Mouse (Mus musculus): Measurements from ENCODE around the gene Plekhg1. TPM values are rescaled to one million over a fixed set of nuclear protein-coding genes. Genes with fewer than 3 reads are reported as not detected.

Gene Plekhg1
- polyA plus RNA-seq, 1 experiment = 8.7 TPM

DNA sequence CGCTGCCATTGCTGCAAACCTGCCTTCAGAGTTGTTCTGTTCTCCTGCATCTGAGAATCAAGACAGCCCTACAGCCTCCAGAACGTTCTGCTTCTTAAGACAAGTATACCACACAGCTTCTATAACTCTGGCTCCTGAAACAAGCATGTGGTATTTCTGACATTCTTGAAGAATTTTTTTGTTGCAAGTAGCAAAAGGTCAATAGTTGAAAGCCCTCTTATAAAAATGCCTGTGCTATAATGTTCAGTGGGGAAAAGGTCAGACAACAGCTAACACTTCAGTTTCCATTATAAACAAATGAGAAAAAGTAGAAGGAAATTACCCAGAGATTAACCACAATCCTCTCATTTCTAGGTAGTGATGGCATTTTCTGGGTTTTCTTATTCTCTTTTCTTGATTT is 34.2 kb downstream of the Plekhg1 start:
- no peak overlapping the region for H3K4me3 ChIP-seq (ENCODE audit: insufficient read depth, low read length)
- peaks cover 3% of the 10 kb centered on the region; the same call in 1 of the 2 replicates for H3K4me1 ChIP-seq (ENCODE audit: control insufficient read depth, insufficient read depth, low read length)
- TF ChIP-seq CTCF (IDR thresholded peaks at IDR 0.05; ENCODE audit: borderline replicate concordance, insufficient read depth, low read length) (no peak), POLR2A (IDR thresholded peaks at IDR 0.05; ENCODE audit: low read depth, low read length) (no peak)
- no peak overlapping the region for H3K27ac ChIP-seq (ENCODE audit: insufficient read depth, low read length)

DNA sequence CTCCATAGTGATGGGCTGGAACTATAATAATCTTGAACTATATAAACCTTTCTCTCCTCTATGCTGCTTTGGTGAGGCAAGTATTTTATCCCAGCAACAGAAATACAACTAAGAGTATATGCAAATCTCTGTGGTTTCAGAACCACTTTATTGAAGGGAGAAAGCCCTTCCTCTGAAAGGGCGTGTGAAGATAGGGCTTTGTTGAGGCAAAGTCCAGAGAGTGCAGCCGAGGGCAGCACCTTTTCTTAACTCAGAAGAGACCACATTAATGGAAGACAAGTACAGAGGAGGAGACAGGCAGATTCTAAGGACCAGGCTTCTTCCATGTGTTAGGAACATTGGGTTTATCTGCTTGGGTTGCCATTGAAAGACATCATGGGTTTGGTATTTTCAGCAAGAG is 36.6 kb downstream of the Plekhg1 start:
- TF ChIP-seq CTCF (IDR thresholded peaks at IDR 0.05; ENCODE audit: borderline replicate concordance, insufficient read depth, low read length) = no peak
- no peak for TF ChIP-seq POLR2A (IDR thresholded peaks at IDR 0.05; ENCODE audit: low read depth, low read length)
- H3K27ac ChIP-seq (ENCODE audit: insufficient read depth, low read length) = no peak overlapping the region
- H3K4me3 ChIP-seq (ENCODE audit: insufficient read depth, low read length) = no peak overlapping the region
- peaks cover 3% of the 10 kb centered on the region; the same call in 1 of the 2 replicates for H3K4me1 ChIP-seq (ENCODE audit: control insufficient read depth, insufficient read depth, low read length)

DNA sequence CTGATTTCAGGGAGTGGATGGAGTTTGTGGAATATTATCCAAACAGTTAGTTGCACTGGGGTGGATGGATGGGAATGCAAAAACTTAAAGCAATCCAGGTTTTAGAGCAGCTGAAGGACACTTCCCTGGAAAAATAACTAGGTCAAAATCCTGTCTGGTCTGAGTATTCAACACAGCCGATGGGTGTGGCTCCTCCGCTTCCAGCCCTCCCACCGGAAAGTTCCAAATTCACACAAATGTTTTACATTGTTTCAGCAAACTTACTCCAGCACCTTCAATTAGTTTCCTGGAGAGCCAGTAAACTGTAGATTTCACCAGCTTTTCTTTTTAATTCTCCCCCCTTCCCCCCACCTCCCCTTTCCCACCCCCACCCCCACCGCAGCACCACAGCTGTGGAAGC is 45.2 kb downstream of the Plekhg1 start:
- Histone ChIP-seq H3K4me1 (ENCODE audit: control insufficient read depth, insufficient read depth, low read length) (peaks cover 3% of the 10 kb centered on the region; the same call in 1 of the 2 replicates), H3K27ac (ENCODE audit: insufficient read depth, low read length) (no peak overlapping the region), H3K4me3 (ENCODE audit: insufficient read depth, low read length) (no peak overlapping the region)
- TF ChIP-seq POLR2A (IDR thresholded peaks at IDR 0.05; ENCODE audit: low read depth, low read length) (no peak), CTCF (IDR thresholded peaks at IDR 0.05; ENCODE audit: borderline replicate concordance, insufficient read depth, low read length) (no peak)

DNA sequence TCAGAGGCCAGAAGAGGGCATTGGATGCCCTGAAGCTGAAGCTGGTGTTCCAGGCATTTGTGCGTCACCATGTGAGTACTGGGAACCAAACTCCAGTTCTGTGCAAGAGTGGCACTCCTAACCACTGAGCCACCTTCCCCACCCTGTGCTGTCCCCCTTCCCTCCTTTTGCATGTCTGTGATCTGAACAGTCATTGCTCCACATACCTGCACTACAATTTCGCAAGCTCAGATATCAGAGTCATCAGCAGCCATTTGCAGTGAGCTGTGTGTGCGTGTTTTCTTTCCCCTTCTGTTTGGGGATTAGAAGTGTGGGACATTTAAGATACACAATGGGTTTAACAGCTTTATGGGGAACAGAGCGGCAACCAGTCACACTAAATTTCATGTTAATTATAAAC is 46.4 kb downstream of the Plekhg1 start:
- TF ChIP-seq POLR2A (IDR thresholded peaks at IDR 0.05; ENCODE audit: low read depth, low read length) = no peak
- no peak for TF ChIP-seq CTCF (IDR thresholded peaks at IDR 0.05; ENCODE audit: borderline replicate concordance, insufficient read depth, low read length)
- peaks cover 3% of the 10 kb centered on the region; the same call in 1 of the 2 replicates for H3K4me1 ChIP-seq (ENCODE audit: control insufficient read depth, insufficient read depth, low read length)
- no peak overlapping the region for H3K27ac ChIP-seq (ENCODE audit: insufficient read depth, low read length)

DNA sequence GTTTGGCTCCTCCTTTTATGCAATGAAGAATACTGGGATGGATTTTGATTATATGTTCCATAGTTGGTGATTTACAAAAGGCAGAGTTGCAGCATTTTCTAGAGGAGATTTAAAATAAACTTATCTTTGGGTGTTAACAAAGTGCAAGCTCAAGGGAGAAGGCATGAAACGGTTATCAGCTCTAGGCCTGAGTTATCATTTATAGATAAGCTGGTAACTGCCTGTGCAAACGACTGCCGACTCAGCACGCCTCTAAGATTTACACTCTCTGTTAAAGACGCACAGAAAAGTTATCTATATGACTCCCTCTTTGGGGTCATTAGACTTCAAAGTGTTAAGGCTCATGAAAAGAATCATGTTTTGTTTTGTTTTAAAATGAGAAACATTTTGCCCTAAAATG is 46.8 kb downstream of the Plekhg1 start:
- TF ChIP-seq CTCF (IDR thresholded peaks at IDR 0.05; ENCODE audit: borderline replicate concordance, insufficient read depth, low read length) (no peak), POLR2A (IDR thresholded peaks at IDR 0.05; ENCODE audit: low read depth, low read length) (no peak)
- H3K27ac ChIP-seq (ENCODE audit: insufficient read depth, low read length) = no peak overlapping the region
- H3K4me1 ChIP-seq (ENCODE audit: control insufficient read depth, insufficient read depth, low read length) = peaks cover 3% of the 10 kb centered on the region; the same call in 1 of the 2 replicates
- H3K4me3 ChIP-seq (ENCODE audit: insufficient read depth, low read length) = no peak overlapping the region

More for the DNA sequence above, 46.4 kb downstream of the Plekhg1 start:
- H3K4me3 ChIP-seq (ENCODE audit: insufficient read depth, low read length) = no peak overlapping the region

DNA sequence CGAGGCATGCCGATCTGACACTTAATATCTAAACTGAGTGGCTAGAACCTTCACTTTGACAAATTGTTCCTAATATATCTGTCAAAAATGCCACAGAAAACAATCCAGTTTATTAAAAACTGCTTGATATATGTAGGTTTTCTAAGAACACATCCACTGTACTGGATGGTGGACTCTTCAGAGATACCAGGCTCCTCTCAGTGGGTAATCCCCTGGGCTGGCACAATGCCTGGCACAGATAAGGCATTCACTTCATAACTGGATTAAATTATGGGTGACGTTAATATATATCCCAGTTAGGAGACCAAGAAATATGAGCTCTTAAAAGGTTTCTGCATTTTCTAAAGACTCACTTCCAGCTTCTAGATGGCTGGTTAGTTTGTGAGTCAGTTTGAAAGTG is 53.7 kb downstream of the Plekhg1 start:
- no peak for TF ChIP-seq CTCF (IDR thresholded peaks at IDR 0.05; ENCODE audit: borderline replicate concordance, insufficient read depth, low read length)
- no peak for TF ChIP-seq POLR2A (IDR thresholded peaks at IDR 0.05; ENCODE audit: low read depth, low read length)

DNA sequence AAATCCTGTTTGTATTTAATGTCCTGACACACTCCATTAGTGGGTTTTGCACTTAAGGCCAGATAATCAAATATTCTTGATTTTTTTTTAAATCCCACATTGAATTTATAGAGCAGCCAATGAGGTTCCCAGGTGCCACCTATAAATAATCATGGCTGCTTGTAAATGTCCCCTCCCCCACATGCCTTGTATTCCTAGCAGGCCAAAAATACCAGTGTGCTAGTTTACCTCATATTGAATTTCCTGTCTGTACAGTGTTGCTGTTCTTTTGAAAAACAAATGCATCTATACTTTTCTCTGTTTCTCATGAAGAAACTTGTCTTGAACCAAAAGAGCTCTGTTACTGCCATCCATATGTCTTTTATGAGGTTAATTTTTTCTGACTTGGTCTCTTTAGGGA is 59.3 kb downstream of the Plekhg1 start:
- TF ChIP-seq CTCF (IDR thresholded peaks at IDR 0.05; ENCODE audit: borderline replicate concordance, insufficient read depth, low read length) (no peak), POLR2A (IDR thresholded peaks at IDR 0.05; ENCODE audit: low read depth, low read length) (no peak)

More for the DNA sequence above, 53.7 kb downstream of the Plekhg1 start:
- no peak overlapping the region for H3K27ac ChIP-seq (ENCODE audit: insufficient read depth, low read length)
- peaks cover 3% of the 10 kb centered on the region; the same call in 1 of the 2 replicates for H3K4me1 ChIP-seq (ENCODE audit: control insufficient read depth, insufficient read depth, low read length)
- no peak overlapping the region for H3K4me3 ChIP-seq (ENCODE audit: insufficient read depth, low read length)

DNA sequence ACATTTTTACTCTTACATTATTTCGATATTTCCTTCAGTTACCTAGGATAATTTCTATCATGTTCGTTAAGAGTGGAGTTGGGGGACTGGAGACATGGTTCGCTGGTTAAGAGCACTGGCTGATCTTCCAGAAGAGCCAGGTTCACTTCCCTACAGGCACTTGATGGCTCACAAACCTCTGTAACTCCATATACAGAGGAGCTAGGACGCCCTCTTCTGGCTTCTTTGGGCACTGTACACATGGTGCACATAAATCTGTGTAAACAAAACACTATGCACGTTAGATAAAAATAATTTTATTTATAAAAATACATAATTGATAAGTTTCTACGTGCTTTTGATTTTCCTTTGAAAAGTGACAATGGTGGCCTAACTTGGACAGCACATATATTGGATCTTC is 61.1 kb downstream of the Plekhg1 start:
- TF ChIP-seq CTCF (IDR thresholded peaks at IDR 0.05; ENCODE audit: borderline replicate concordance, insufficient read depth, low read length) (no peak), POLR2A (IDR thresholded peaks at IDR 0.05; ENCODE audit: low read depth, low read length) (no peak)

More for the DNA sequence above, 59.3 kb downstream of the Plekhg1 start:
- H3K27ac ChIP-seq (ENCODE audit: insufficient read depth, low read length) = no peak overlapping the region
- H3K4me3 ChIP-seq (ENCODE audit: insufficient read depth, low read length) = no peak overlapping the region
- H3K4me1 ChIP-seq (ENCODE audit: control insufficient read depth, insufficient read depth, low read length) = no peaks in the 10 kb centered on the region

DNA sequence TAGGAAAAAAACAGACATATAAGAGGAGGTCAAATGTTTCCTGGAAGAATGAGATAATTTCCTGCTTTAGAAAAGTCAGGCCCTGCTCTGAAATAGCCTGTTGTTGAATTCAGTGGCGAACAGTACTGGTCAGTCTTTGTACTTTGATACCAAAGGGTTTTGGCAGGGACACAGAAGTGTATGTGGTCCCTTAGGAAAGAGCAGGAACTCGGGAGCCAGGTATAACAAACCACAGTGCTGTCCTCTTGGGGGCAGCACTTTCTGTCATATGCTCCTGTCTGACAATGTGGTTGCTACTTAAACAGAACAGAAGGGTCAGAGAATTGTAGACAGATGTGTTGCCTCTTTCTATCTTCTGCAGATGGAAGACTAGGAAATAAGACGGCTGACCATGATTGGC is 65.2 kb downstream of the Plekhg1 start:
- no peak overlapping the region for H3K4me3 ChIP-seq (ENCODE audit: insufficient read depth, low read length)
- H3K4me1 ChIP-seq (ENCODE audit: control insufficient read depth, insufficient read depth, low read length) = no peaks in the 10 kb centered on the region
- H3K27ac ChIP-seq (ENCODE audit: insufficient read depth, low read length) = no peak overlapping the region
- TF ChIP-seq POLR2A (IDR thresholded peaks at IDR 0.05; ENCODE audit: low read depth, low read length) (no peak), CTCF (IDR thresholded peaks at IDR 0.05; ENCODE audit: borderline replicate concordance, insufficient read depth, low read length) (no peak)

More for the DNA sequence above, 61.1 kb downstream of the Plekhg1 start:
- no peak overlapping the region for H3K27ac ChIP-seq (ENCODE audit: insufficient read depth, low read length)
- no peak overlapping the region for H3K4me3 ChIP-seq (ENCODE audit: insufficient read depth, low read length)
- no peaks in the 10 kb centered on the region for H3K4me1 ChIP-seq (ENCODE audit: control insufficient read depth, insufficient read depth, low read length)

DNA sequence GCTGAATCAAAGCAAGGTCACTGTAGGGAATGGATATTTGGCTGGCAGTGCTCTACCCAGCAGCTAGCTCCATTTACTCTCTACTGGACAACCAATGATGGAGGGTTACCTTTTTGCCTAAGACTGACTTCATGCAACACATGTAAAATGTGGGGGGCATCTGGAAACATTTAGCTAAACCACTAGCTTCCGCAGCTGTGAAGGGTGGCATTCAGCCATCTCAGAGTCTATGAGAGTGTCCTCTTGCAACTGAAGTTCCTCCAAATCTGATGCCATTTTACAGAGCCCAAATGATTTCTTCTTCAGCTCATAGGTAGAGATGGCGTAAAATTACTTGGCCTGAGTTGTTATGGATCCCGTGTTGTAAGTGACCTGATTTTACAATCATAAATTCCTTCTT is 67.8 kb downstream of the Plekhg1 start:
- Histone ChIP-seq H3K27ac (ENCODE audit: insufficient read depth, low read length) (no peak overlapping the region), H3K4me3 (ENCODE audit: insufficient read depth, low read length) (no peak overlapping the region), H3K4me1 (ENCODE audit: control insufficient read depth, insufficient read depth, low read length) (no peaks in the 10 kb centered on the region)
- TF ChIP-seq POLR2A (IDR thresholded peaks at IDR 0.05; ENCODE audit: low read depth, low read length) = no peak
- TF ChIP-seq CTCF (IDR thresholded peaks at IDR 0.05; ENCODE audit: borderline replicate concordance, insufficient read depth, low read length) = no peak
